22 mouse cellular contexts compared by ENCODE assay signal in the genomic region with DNA sequence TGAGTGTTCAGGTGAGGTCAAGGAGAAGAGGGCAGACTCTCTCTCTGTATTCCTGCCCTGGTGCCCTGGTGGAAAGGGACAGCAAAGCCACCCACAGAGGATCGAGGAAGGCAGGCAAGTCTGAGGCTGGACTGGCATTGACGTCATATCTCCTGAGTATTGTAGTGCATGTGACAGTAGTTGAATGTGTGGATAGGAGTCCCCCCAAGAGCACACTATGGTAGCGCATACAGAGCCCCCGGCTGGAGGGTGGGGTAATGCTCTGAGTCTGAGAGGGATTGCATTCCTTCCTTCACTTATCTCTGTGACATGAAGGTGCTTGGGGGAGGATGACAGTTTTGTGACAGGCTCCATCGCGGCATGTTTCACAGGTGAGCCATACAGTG. TPM values are rescaled to one million over a fixed set of nuclear protein-coding genes. Genes with fewer than 3 reads are reported as not detected.
DNase-seq lines count a peak whose midpoint lies in the region; ATAC-seq lines count a peak whose summit lies in the region.
"Had no signal": no experiment of that assay in that cellular context is flagged by ENCODE, and none has a peak within 500 bp of the region (broad histone marks: within the 10 kb centered on the region; RNA-seq: fewer than 3 reads in every experiment).

No protein-coding gene starts in this region.

- H3K4me2 ChIP-seq in heart, embryonic 14.5 days (ENCODE audit: low read length): no peak overlapping the region
- H3K4me2 ChIP-seq in lung, embryonic 15.5 days: no peak overlapping the region
- H3K4me2 ChIP-seq in limb, embryonic 15.5 days: no peak overlapping the region
- no peak overlapping the region for H3K4me2 ChIP-seq in stomach, embryonic 14.5 days (replicated peaks; ENCODE audit: low read depth, low read length)
- H3K4me2 ChIP-seq: forebrain, embryonic 12.5 days; hindbrain, embryonic 13.5 days; neural tube, embryonic 15.5 days; stomach, embryonic 15.5 days had no signal

- H3K4me3 ChIP-seq in heart, embryonic 14.5 days (ENCODE audit: control insufficient read depth in 1 of 2, insufficient read depth in 1 of 2, low read depth in 1 of 2, low read length in 2 of 2): no peak overlapping the region
- no peak overlapping the region for H3K4me3 ChIP-seq in lung, embryonic 15.5 days
- H3K4me3 ChIP-seq in limb, embryonic 15.5 days: no peak overlapping the region
- no peak overlapping the region for H3K4me3 ChIP-seq in stomach, embryonic 14.5 days (ENCODE audit: low read depth, low read length)
- H3K4me3 ChIP-seq: forebrain, embryonic 12.5 days; gastrocnemius, adult 2 months; hindbrain, embryonic 13.5 days; layer of hippocampus, adult 2 months; neural tube, embryonic 15.5 days; stomach, embryonic 15.5 days had no signal

- no peak for DNase-seq in heart, postnatal 10 days
- DNase-seq in lung, postnatal 14 days: no peak
- no peak for DNase-seq in urinary bladder, adult 2 months (ENCODE audit: low spot score)
- DNase-seq: adrenal gland, adult 8-10 months; cerebellum, adult 8-10 months; gastrocnemius, adult 2 months; kidney, adult 2 months; kidney, postnatal 14 days; layer of hippocampus, postnatal 36 days; lung, postnatal 4 days; right cerebral cortex, postnatal 14 days had no signal

- 0 out of 2 replicates have a peak, but pooled peaks have one; percentile 39 for ATAC-seq in heart, embryonic 14.5 days (ENCODE audit: insufficient number of reproducible peaks, insufficient read depth, low FRiP score, low read depth)
- peak; percentile 27; the same call in 1 of the 2 replicates for ATAC-seq in lung, embryonic 15.5 days (ENCODE audit: borderline replicate concordance, extremely low read depth, low FRiP score, low TSS enrichment)
- ATAC-seq in limb, embryonic 15.5 days (ENCODE audit: insufficient number of reproducible peaks, low FRiP score, low TSS enrichment, low read depth): 0 out of 2 replicates have a peak, but pooled peaks have one; percentile 52
- ATAC-seq in stomach, embryonic 14.5 days (ENCODE audit: insufficient number of reproducible peaks, insufficient read depth, low FRiP score, low read depth): 0 out of 2 replicates have a peak, but pooled peaks have one; percentile 33
- ATAC-seq: inflammation-experienced regulatory T-cells, adult 6 months had no signal

- intact Hi-C loops in heart, postnatal 10 days (cut with DNase I): no loop called here

- 8% methylated on average over 6 of the region's 6 CpGs for WGBS in heart, embryonic 14.5 days
- WGBS in lung, embryonic 15.5 days: 25% methylated on average over 6 of the region's 6 CpGs
- WGBS in limb, embryonic 15.5 days: 40% methylated on average over 6 of the region's 6 CpGs
- WGBS in stomach, embryonic 14.5 days: 26% methylated on average over 6 of the region's 6 CpGs

- H3K4me1 ChIP-seq in heart, embryonic 14.5 days (ENCODE audit: control insufficient read depth in 2 of 2, insufficient read depth in 2 of 2, low read length in 2 of 2): peaks cover 4 to 9% of the 10 kb centered on the region in 2 experiments; a peak in 2 of 4 replicates
- 0 out of 2 replicates have a peak, but pooled peaks cover 2% of the 10 kb centered on the region for H3K4me1 ChIP-seq in lung, embryonic 15.5 days
- no peaks in the 10 kb centered on the region for H3K4me1 ChIP-seq in limb, embryonic 15.5 days
- H3K4me1 ChIP-seq in stomach, embryonic 14.5 days (ENCODE audit: control insufficient read depth, insufficient read depth, low read length): peaks cover 3% of the 10 kb centered on the region; the same call in 1 of the 2 replicates
- H3K4me1 ChIP-seq: forebrain, embryonic 12.5 days; neural tube, embryonic 15.5 days; stomach, embryonic 15.5 days had no signal

- H3K27ac ChIP-seq in heart, embryonic 14.5 days (replicated peaks in 1 of 2; ENCODE audit: control insufficient read depth in 1 of 2, insufficient read depth in 1 of 2, low read depth in 2 of 2, low read length in 2 of 2): no peak overlapping the region
- H3K27ac ChIP-seq in lung, embryonic 15.5 days: no peak overlapping the region
- H3K27ac ChIP-seq in limb, embryonic 15.5 days: no peak overlapping the region
- no peak overlapping the region for H3K27ac ChIP-seq in stomach, embryonic 14.5 days (ENCODE audit: low read length)
- H3K27ac ChIP-seq: forebrain, embryonic 12.5 days; gastrocnemius, adult 2 months; hindbrain, embryonic 13.5 days; layer of hippocampus, adult 2 months; neural tube, embryonic 15.5 days; stomach, embryonic 15.5 days had no signal

- H3K27me3 ChIP-seq in heart, embryonic 14.5 days (ENCODE audit: control insufficient read depth, insufficient read depth, low read length): no peaks in the 10 kb centered on the region
- H3K27me3 ChIP-seq in lung, embryonic 15.5 days: no peaks in the 10 kb centered on the region
- no peaks in the 10 kb centered on the region for H3K27me3 ChIP-seq in limb, embryonic 15.5 days
- no peaks in the 10 kb centered on the region for H3K27me3 ChIP-seq in stomach, embryonic 14.5 days (ENCODE audit: control insufficient read depth, insufficient read depth, low read length)
- H3K27me3 ChIP-seq: forebrain, embryonic 12.5 days; hindbrain, embryonic 13.5 days; neural tube, embryonic 15.5 days; stomach, embryonic 15.5 days had no signal

- no peak overlapping the region for H3K9ac ChIP-seq in heart, embryonic 14.5 days (ENCODE audit: low read length)
- no peak overlapping the region for H3K9ac ChIP-seq in lung, embryonic 15.5 days
- no peak overlapping the region for H3K9ac ChIP-seq in limb, embryonic 15.5 days
- H3K9ac ChIP-seq in stomach, embryonic 14.5 days (replicated peaks; ENCODE audit: low read depth, low read length): no peak overlapping the region
- H3K9ac ChIP-seq: forebrain, embryonic 12.5 days; hindbrain, embryonic 13.5 days; neural tube, embryonic 15.5 days; stomach, embryonic 15.5 days had no signal

- no peaks in the 10 kb centered on the region for H3K9me3 ChIP-seq in heart, embryonic 14.5 days (ENCODE audit: control insufficient read depth, low read length)
- H3K9me3 ChIP-seq in lung, embryonic 15.5 days: no peaks in the 10 kb centered on the region
- H3K9me3 ChIP-seq in limb, embryonic 15.5 days: no peaks in the 10 kb centered on the region
- no peaks in the 10 kb centered on the region for H3K9me3 ChIP-seq in stomach, embryonic 14.5 days (ENCODE audit: control insufficient read depth, low read depth, low read length)
- H3K9me3 ChIP-seq: forebrain, embryonic 12.5 days; hindbrain, embryonic 13.5 days; neural tube, embryonic 15.5 days; stomach, embryonic 15.5 days had no signal

- no peaks in the 10 kb centered on the region for H3K36me3 ChIP-seq in heart, embryonic 14.5 days (ENCODE audit: control insufficient read depth, insufficient read depth, low read length)
- H3K36me3 ChIP-seq in lung, embryonic 15.5 days: no peaks in the 10 kb centered on the region
- H3K36me3 ChIP-seq in limb, embryonic 15.5 days: no peaks in the 10 kb centered on the region
- H3K36me3 ChIP-seq in stomach, embryonic 14.5 days (ENCODE audit: control insufficient read depth, insufficient read depth, low read length): no peaks in the 10 kb centered on the region
- H3K36me3 ChIP-seq: forebrain, embryonic 12.5 days; hindbrain, embryonic 13.5 days; neural tube, embryonic 15.5 days; stomach, embryonic 15.5 days had no signal

RNA-seq across cellular contexts. Expression of a gene that starts 6.6 kb away (rescaled TPM):
- polyA plus RNA-seq in heart, embryonic 14.5 days (2014; fragmentation: Nextera tagmentation; extraction: Ambion mirVana): 9.7 and 10.5 TPM in 2 replicates
- 10 to 100 TPM; 11.1 to 12.9 TPM for total RNA-seq in heart, postnatal 10 days (2021)
- polyA plus RNA-seq in lung, embryonic 15.5 days (2015; fragmentation: Nextera tagmentation; extraction: Ambion mirVana): 6.7 and 7.8 TPM in 2 replicates
- 17.2 and 20.4 TPM in 2 replicates for polyA plus RNA-seq in limb, embryonic 15.5 days (2015; fragmentation: Nextera tagmentation; extraction: Ambion mirVana)
- polyA plus RNA-seq in stomach, embryonic 14.5 days (2014; fragmentation: Nextera tagmentation; extraction: Ambion mirVana): 9.0 and 9.9 TPM in 2 replicates
- 8.4 and 10.3 TPM in 2 replicates for polyA plus RNA-seq in urinary bladder, adult 2 months (2012; rRNA removed)

RNA-seq across cellular contexts. Expression of a gene that starts 14.4 kb away (rescaled TPM):
- polyA plus RNA-seq in heart, embryonic 14.5 days (2014; fragmentation: Nextera tagmentation; extraction: Ambion mirVana): 2.0 and 2.4 TPM in 2 replicates
- total RNA-seq in heart, postnatal 10 days (2021): 1 to 10 TPM; 1.1 to 2.0 TPM
- polyA plus RNA-seq in lung, embryonic 15.5 days (2015; fragmentation: Nextera tagmentation; extraction: Ambion mirVana): 1.1 and 1.5 TPM in 2 replicates
- 1.2 and 1.6 TPM in 2 replicates for polyA plus RNA-seq in limb, embryonic 15.5 days (2015; fragmentation: Nextera tagmentation; extraction: Ambion mirVana)
- 0.61 and 2.4 TPM in 2 replicates for polyA plus RNA-seq in stomach, embryonic 14.5 days (2014; fragmentation: Nextera tagmentation; extraction: Ambion mirVana)
- polyA plus RNA-seq in urinary bladder, adult 2 months (2012; rRNA removed): 0.66 and 0.94 TPM in 2 replicates
- total RNA-seq: granulocyte monocyte progenitor cell, adult 5-6 weeks; layer of hippocampus, adult 2 months; layer of hippocampus, postnatal 36 days had no signal
